Mouse (Mus musculus) heart, adult 2 months (tissue): ENCODE data around the gene Sp3. TPM values are rescaled to one million over a fixed set of nuclear protein-coding genes. Genes with fewer than 3 reads are reported as not detected.

Experiments
- DNase-seq, 2 experiments: peaks; one replicate each; pipeline ENCODE4 v3.0.0; 2021
- H3K27ac ChIP-seq: fragments of 200-600 bp; 2 replicates; pipeline ENCODE4 v1.8.1; 2022
- H3K27me3 ChIP-seq: fragments of 200-500 bp; 2 replicates; pipeline ENCODE4 v1.6.1; 2012; ENCODE audit warnings: mild to moderate bottlenecking, low read length, inconsistent platforms, mixed read lengths; ENCODE audit not compliant: control insufficient read depth, insufficient read depth
- H3K36me3 ChIP-seq: fragments of 200-500 bp; 2 replicates; pipeline ENCODE4 v1.6.1; 2012; ENCODE audit warnings: low read length, inconsistent platforms; ENCODE audit not compliant: control insufficient read depth, insufficient read depth
- H3K4me1 ChIP-seq: fragments of 200-500 bp; 2 replicates; pipeline ENCODE4 v1.6.1; 2011; ENCODE audit warnings: low read length; ENCODE audit not compliant: control insufficient read depth, insufficient read depth
- H3K4me3 ChIP-seq: fragments of 200-600 bp; 2 replicates; pipeline ENCODE4 v1.8.1; 2022
- H3K79me2 ChIP-seq: fragments of 200-500 bp; replicated peaks from 2 replicates; pipeline ENCODE4 v1.6.1; 2012; ENCODE audit warnings: mild to moderate bottlenecking, inconsistent platforms, low read length, moderate library complexity, mixed read lengths; ENCODE audit not compliant: control insufficient read depth, insufficient read depth
- H3K9ac ChIP-seq: fragments of 200-500 bp; 2 replicates; pipeline ENCODE4 v1.6.1; 2012; ENCODE audit warnings: low read depth, mild to moderate bottlenecking, control low read depth, inconsistent platforms, low read length, mixed read lengths
- CTCF ChIP-seq: fragments of 200-600 bp; IDR thresholded peaks from 2 replicates; pipeline ENCODE4 v1.8.1; 2022; ENCODE audit warnings: antibody characterized with exemption, mild to moderate bottlenecking, moderate library complexity
- EP300 ChIP-seq: fragments of 200-500 bp; IDR thresholded peaks from 2 replicates; pipeline ENCODE4 v1.6.1; 2011; ENCODE audit warnings: low read depth, low read length, control low read depth; ENCODE audit not compliant: insufficient read depth
- POLR2A ChIP-seq: fragments of 200-500 bp; IDR thresholded peaks from 2 replicates; pipeline ENCODE4 v1.6.1; 2011; ENCODE audit warnings: mild to moderate bottlenecking, low read depth, low read length, control low read depth; ENCODE audit not compliant: insufficient read depth
- WGBS: fragments of 180-500 bp; shearing (Covaris S2); methylation state at CpG from one replicate; pipeline ENCODE4 v1.1.7; 2018; 5-methylcytosine and 5-hydroxymethylcytosine counted together
- intact Hi-C: fragments of 180-260 bp; cut with DNase I; formaldehyde crosslinking; loops from one replicate; pipeline ENCODE4 v1.15.1; 2025
- microRNA-seq, 2 experiments: library from miRNA; unstranded; fragments of <30 nt; microRNA quantifications; one replicate each; pipeline ENCODE4 v1.2.0; 2021
- polyA plus RNA-seq: library from polyadenylated mRNA; depleted of rRNA; stranded (reverse); fragments of >200 nt; gene quantifications from 2 replicates; pipeline ENCODE4 v1.2.3, GENCODE M21; 2012; rRNA removed
- total RNA-seq, 2 experiments: library from RNA; stranded (reverse); gene quantifications; 2 replicates each; pipeline ENCODE4 v1.2.3; 2021

Gene Sp3
- total and polyA plus RNA-seq, 3 experiments, result 11.1 to 33.6 (median 29.6) TPM

DNA sequence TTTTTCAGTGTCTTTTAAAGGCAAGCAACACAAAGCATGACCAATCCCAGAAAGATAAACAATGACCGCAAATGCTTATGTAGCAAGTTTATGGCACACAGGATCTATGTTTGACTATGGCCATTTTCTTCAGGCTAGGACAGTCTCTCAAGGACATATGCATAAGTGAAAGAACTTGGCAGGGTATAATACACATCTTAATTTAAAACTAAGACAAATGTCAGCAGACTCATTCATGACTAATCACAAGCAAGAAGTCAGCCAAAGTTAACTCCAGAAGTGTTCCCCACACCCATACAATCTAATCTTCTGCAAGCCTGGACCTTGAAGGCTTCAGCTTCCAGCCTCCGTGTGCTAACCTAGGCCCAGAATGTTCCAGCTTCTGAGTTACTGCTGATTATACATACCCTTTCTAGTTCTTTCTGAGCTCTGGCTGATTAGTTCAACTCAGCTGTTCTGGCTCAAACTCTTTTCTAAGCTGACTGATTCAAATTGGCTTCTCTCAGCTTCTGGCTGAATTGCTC is 81.4 kb downstream of the Sp3 start:
- no peak overlapping the region for H3K9ac ChIP-seq
- DNase-seq, result no peak
- H3K27me3 ChIP-seq, result no peaks in the 10 kb centered on the region
- TF ChIP-seq POLR2A, result no peak
- no peak for TF ChIP-seq EP300
- 69% methylated on average over 2 of the region's 2 CpGs for WGBS
- no peaks in the 10 kb centered on the region for H3K4me1 ChIP-seq
- no peak overlapping the region for H3K4me3 ChIP-seq
- intact Hi-C loops, result no loop called here
- H3K36me3 ChIP-seq, result no peaks in the 10 kb centered on the region
- H3K79me2 ChIP-seq, result no peaks in the 10 kb centered on the region
- H3K27ac ChIP-seq, result no peak overlapping the region

DNA sequence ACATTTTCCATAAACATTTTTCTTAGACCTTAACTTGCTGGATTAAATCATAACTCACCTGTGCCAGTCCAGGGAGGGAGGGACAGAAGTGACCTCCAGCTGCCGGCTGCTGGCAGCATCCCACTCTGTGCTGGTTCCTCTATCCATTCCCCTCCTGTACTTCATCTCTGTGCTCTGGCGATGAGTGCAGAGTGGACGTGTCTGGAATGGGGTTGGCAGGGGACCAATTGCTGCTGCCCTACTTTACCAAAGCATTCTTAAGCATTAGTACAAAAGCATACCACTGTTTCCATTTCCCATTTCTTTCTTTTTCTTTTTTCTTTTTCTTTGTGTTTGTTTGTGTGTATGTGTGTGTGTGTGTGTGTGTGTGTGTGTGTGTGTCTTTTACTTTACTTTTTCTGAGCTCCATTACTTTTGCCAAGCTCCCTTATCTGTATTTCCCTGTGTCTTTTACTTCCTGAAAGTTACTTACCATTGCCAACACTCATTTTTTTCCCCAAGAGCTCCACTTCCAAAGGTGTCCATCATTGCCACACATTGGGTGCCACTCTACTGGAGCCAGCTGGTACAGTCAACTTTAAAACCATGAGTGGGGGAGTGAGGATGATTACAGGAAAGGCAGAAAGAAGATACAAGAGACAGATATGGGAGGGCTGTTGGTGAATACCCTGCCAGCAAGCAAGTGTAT is 82.0 kb downstream of the Sp3 start:
- DNase-seq, result peak; percentile 45 to 58

DNA sequence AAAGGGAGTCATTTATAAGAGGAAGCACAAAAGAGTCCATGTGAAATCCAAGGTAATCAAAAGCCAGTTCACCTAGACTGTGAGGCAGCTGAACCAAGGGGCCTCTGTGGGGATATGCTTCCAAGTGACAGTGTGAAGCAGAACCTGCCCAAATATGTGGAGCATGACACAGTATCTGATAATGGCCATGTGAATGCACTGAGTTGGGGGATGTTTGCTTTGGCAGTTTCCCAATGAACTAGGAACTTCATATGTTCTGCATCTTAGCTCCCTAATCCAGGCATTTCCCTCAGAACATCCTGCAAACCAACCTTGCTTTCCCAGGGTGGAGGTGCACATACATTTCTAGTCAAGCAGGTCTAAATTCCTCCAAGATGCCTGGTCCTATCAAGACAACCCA is 90.4 kb downstream of the Sp3 start:
- TF ChIP-seq EP300 (no peak), POLR2A (no peak), CTCF (no peak)
- H3K27ac ChIP-seq, result no peak overlapping the region
- H3K36me3 ChIP-seq, result no peaks in the 10 kb centered on the region
- no peaks in the 10 kb centered on the region for H3K79me2 ChIP-seq
- no peak for DNase-seq
- intact Hi-C loops, result no loop called here
- no peak overlapping the region for H3K9ac ChIP-seq
- no peak overlapping the region for H3K4me3 ChIP-seq
- H3K27me3 ChIP-seq, result no peaks in the 10 kb centered on the region
- H3K4me1 ChIP-seq, result no peaks in the 10 kb centered on the region

More for the DNA sequence above, 82.0 kb downstream of the Sp3 start:
- no peaks in the 10 kb centered on the region for H3K36me3 ChIP-seq
- H3K79me2 ChIP-seq, result no peaks in the 10 kb centered on the region
- H3K27ac ChIP-seq, result no peak overlapping the region
- H3K27me3 ChIP-seq, result no peaks in the 10 kb centered on the region
- no peak overlapping the region for H3K4me3 ChIP-seq
- TF ChIP-seq CTCF, result no peak
- TF ChIP-seq POLR2A, result no peak
- TF ChIP-seq EP300, result 0 out of 2 replicates have a peak, but pooled peaks have one; percentile 36
- H3K9ac ChIP-seq, result no peak overlapping the region
- intact Hi-C loops, result no loop called here
- no peaks in the 10 kb centered on the region for H3K4me1 ChIP-seq
- 31% methylated on average over 3 of the region's 3 CpGs for WGBS

Small RNA genes within 50 kb of the gene (microRNA-seq; reads per million reads assigned to microRNA genes)
- gene Gm25960, result 0 reads per million in 2 experiments

Other genes starting within 250 kb of the Sp3 start
- gene Gm11084, start 6.3 kb upstream of the Sp3 start, total RNA-seq, result not detected
- gene Gm11084, start 6.3 kb upstream of the Sp3 start, polyA plus RNA-seq, result not detected in 2 replicates
- 10 to 100 TPM; 37.8 to 39.0 TPM for gene Ola1, start 238.5 kb upstream of the Sp3 start, total RNA-seq
- gene Ola1, start 238.5 kb upstream of the Sp3 start, polyA plus RNA-seq, result 6.9 and 15.9 TPM in 2 replicates